In the genomic region with DNA sequence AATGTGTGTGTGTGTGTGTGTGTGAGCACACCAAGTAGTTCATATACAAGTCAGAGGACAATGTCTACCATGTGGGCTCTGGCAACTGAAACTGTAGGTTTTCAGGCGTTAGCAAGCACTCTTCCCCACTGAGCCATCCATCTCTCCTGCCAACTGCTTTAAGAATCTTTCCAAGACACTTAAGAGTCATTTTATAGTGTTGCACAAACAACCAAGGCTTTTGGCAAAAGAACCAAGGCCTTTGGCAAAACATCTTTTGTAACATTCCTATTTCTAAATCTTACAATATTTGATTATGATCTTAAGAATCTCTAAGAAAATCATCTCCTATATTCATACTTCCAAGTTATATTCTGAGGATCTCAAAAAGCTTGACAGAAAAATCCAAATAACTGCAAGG, we compare ENCODE assay signal across 8 mouse cellular contexts. TPM values are rescaled to one million over a fixed set of nuclear protein-coding genes. Genes with fewer than 3 reads are reported as not detected.
DNase-seq lines count a peak whose midpoint lies in the region; ATAC-seq lines count a peak whose summit lies in the region.

No protein-coding gene starts in this region.

- no peaks in the 10 kb centered on the region for H3K27me3 ChIP-seq in heart, embryonic 11.5 days (ENCODE audit: control insufficient read depth, insufficient read depth, low read length)
- no peaks in the 10 kb centered on the region for H3K27me3 ChIP-seq in embryonic facial prominence, embryonic 11.5 days (ENCODE audit: control insufficient read depth, insufficient read depth, low read length)
- no peaks in the 10 kb centered on the region for H3K27me3 ChIP-seq in hindbrain, embryonic 15.5 days
- peaks cover 5% of the 10 kb centered on the region; the same call in 1 of the 2 replicates for H3K27me3 ChIP-seq in midbrain, embryonic 12.5 days

- H3K27ac ChIP-seq in heart, embryonic 11.5 days (ENCODE audit: low read depth, low read length) = no peak overlapping the region
- H3K27ac ChIP-seq in embryonic facial prominence, embryonic 11.5 days (replicated peaks; ENCODE audit: low read depth, low read length) = no peak overlapping the region
- no peak overlapping the region for H3K27ac ChIP-seq in hindbrain, embryonic 15.5 days (replicated peaks)
- H3K27ac ChIP-seq in midbrain, embryonic 12.5 days (replicated peaks) = no peak overlapping the region

- peak overlapping the region; percentile 79 for H3K4me3 ChIP-seq in heart, embryonic 11.5 days (ENCODE audit: low read depth, low read length)
- H3K4me3 ChIP-seq in embryonic facial prominence, embryonic 11.5 days (ENCODE audit: low read depth, low read length) = peak overlapping the region; percentile 98
- peak overlapping the region; percentile 88 for H3K4me3 ChIP-seq in hindbrain, embryonic 15.5 days
- H3K4me3 ChIP-seq in midbrain, embryonic 12.5 days = peak overlapping the region; percentile 95

- H3K36me3 ChIP-seq in heart, embryonic 11.5 days (ENCODE audit: control insufficient read depth, insufficient read depth, low read length) = no peaks in the 10 kb centered on the region
- H3K36me3 ChIP-seq in embryonic facial prominence, embryonic 11.5 days (replicated peaks; ENCODE audit: control insufficient read depth, insufficient read depth, low read depth, low read length) = no peaks in the 10 kb centered on the region
- H3K36me3 ChIP-seq in hindbrain, embryonic 15.5 days = no peaks in the 10 kb centered on the region
- no peaks in the 10 kb centered on the region for H3K36me3 ChIP-seq in midbrain, embryonic 12.5 days

- ATAC-seq in heart, embryonic 11.5 days (replicated peaks; ENCODE audit: insufficient number of reproducible peaks, low FRiP score, low TSS enrichment) = no peak
- no peak for ATAC-seq in embryonic facial prominence, embryonic 11.5 days (replicated peaks; ENCODE audit: insufficient number of reproducible peaks, low FRiP score, low TSS enrichment, low read depth)
- no peak for ATAC-seq in hindbrain, embryonic 15.5 days (ENCODE audit: low FRiP score, low read depth)
- no peak for ATAC-seq in midbrain, embryonic 12.5 days (ENCODE audit: low FRiP score, low read depth)
- no peak for ATAC-seq in erythroid progenitor cell, adult 5-6 weeks (replicated peaks; ENCODE audit: low FRiP score, poor library complexity, severe bottlenecking)

- peak overlapping the region; percentile 92 for H3K4me2 ChIP-seq in heart, embryonic 11.5 days
- peak overlapping the region; percentile 53 for H3K4me2 ChIP-seq in embryonic facial prominence, embryonic 11.5 days (ENCODE audit: low read depth, low read length)
- peak overlapping the region; percentile 79 for H3K4me2 ChIP-seq in hindbrain, embryonic 15.5 days
- peak overlapping the region; percentile 69 for H3K4me2 ChIP-seq in midbrain, embryonic 12.5 days (replicated peaks)

- DNase-seq in heart, postnatal 10 days = no peak
- no peak for DNase-seq in embryonic facial prominence, embryonic 11.5 days (ENCODE audit: low spot score)
- DNase-seq in left cerebral cortex, adult 18-20 months (ENCODE audit: low spot score in 2 of 2) = no peak
- DNase-seq in left cerebral cortex, adult 8-10 months (ENCODE audit: low spot score in 2 of 2) = no peak

- H3K9me3 ChIP-seq in heart, embryonic 11.5 days (replicated peaks; ENCODE audit: control insufficient read depth, low read length) = no peaks in the 10 kb centered on the region
- H3K9me3 ChIP-seq in embryonic facial prominence, embryonic 11.5 days (replicated peaks; ENCODE audit: control insufficient read depth, low read length) = no peaks in the 10 kb centered on the region
- no peaks in the 10 kb centered on the region for H3K9me3 ChIP-seq in hindbrain, embryonic 15.5 days
- no peaks in the 10 kb centered on the region for H3K9me3 ChIP-seq in midbrain, embryonic 12.5 days

- WGBS in heart, embryonic 11.5 days (ENCODE audit: insufficient replicate concordance) = 15% methylated on average over 1 of the region's 1 CpGs
- 35% methylated on average over 1 of the region's 1 CpGs for WGBS in embryonic facial prominence, embryonic 11.5 days
- WGBS in hindbrain, embryonic 15.5 days = 0% methylated on average over 1 of the region's 1 CpGs
- 18% methylated on average over 1 of the region's 1 CpGs for WGBS in midbrain, embryonic 12.5 days

- no peak overlapping the region; the same call in 1 of the 2 replicates for H3K9ac ChIP-seq in heart, embryonic 11.5 days (ENCODE audit: low read depth, low read length)
- no peak overlapping the region for H3K9ac ChIP-seq in embryonic facial prominence, embryonic 11.5 days (replicated peaks; ENCODE audit: low read length)
- H3K9ac ChIP-seq in hindbrain, embryonic 15.5 days = 0 out of 2 replicates have a peak overlapping the region, but pooled peaks have one; percentile 24
- H3K9ac ChIP-seq in midbrain, embryonic 12.5 days (replicated peaks) = peak overlapping the region; percentile 99

- intact Hi-C loops in heart, postnatal 10 days (cut with DNase I) = loop anchor here (5.0 kb wide), 1 partner anchor 68 kb away; the partner anchor contains the start of gene Galm

- H3K4me1 ChIP-seq in heart, embryonic 11.5 days (ENCODE audit: control insufficient read depth, insufficient read depth, low read length) = peaks cover 8% of the 10 kb centered on the region; the same call in 1 of the 2 replicates
- H3K4me1 ChIP-seq in embryonic facial prominence, embryonic 11.5 days (ENCODE audit: control insufficient read depth, insufficient read depth, low read length) = no peaks in the 10 kb centered on the region
- peaks cover 34% of the 10 kb centered on the region for H3K4me1 ChIP-seq in hindbrain, embryonic 15.5 days (replicated peaks)
- H3K4me1 ChIP-seq in midbrain, embryonic 12.5 days = peaks cover 27% of the 10 kb centered on the region

RNA-seq across cellular contexts. Expression of gene Hnrnpll, which starts 2.4 kb away (rescaled TPM):
- 51.5 and 53.4 TPM in 2 replicates for polyA plus RNA-seq in heart, embryonic 11.5 days (2014; fragmentation: Nextera tagmentation; extraction: Ambion mirVana)
- total RNA-seq in heart, postnatal 10 days (2021) = 10 to 100 TPM; 36.3 to 37.8 TPM
- 114 and 127 TPM in 2 replicates for polyA plus RNA-seq in embryonic facial prominence, embryonic 11.5 days (2014; fragmentation: Nextera tagmentation; extraction: Ambion mirVana)
- 58.6 and 62.1 TPM in 2 replicates for polyA plus RNA-seq in hindbrain, embryonic 15.5 days (2015; fragmentation: Nextera tagmentation; extraction: Ambion mirVana)
- 125 and 129 TPM in 2 replicates for polyA plus RNA-seq in midbrain, embryonic 12.5 days (2016; fragmentation: Nextera tagmentation; extraction: Ambion mirVana)
- total RNA-seq in left cerebral cortex, adult 18-20 months (2021) = 10 to 100 TPM; 62.1 to 65.0 TPM
- 53.0 and 60.4 TPM in 2 replicates for total RNA-seq in erythroid progenitor cell, adult 5-6 weeks (2015; ENCODE audit: low replicate concordance)
- 37.4 and 64.8 TPM in 2 replicates for total RNA-seq in erythroid progenitor cell, adult 5-6 weeks (2017; ENCODE audit: low replicate concordance)
- 10 to 100 TPM; 56.0 to 60.9 (median 58.8) TPM for total RNA-seq in left cerebral cortex, adult 8-10 months (2022)

Comparison
In these comparisons a context has a peak if more than half of its experiments do, and no peak if none do; other contexts are left out.
1. H3K9ac ChIP-seq: peak in hindbrain, embryonic 15.5 days (single experiment) and midbrain, embryonic 12.5 days (single experiment); none in heart, embryonic 11.5 days (single experiment) and embryonic facial prominence, embryonic 11.5 days (single experiment).
2. Peak in every context shown above with its lines, with median percentiles within 50 percentile points of each other: H3K4me2 ChIP-seq and H3K4me3 ChIP-seq.